Mouse (Mus musculus): ENCODE measurements around the gene Nr2f2.

- TF ChIP-seq CTCF (IDR thresholded peaks at IDR 0.05; ENCODE audit: low read depth, low read length) (no peak), POLR2A (IDR thresholded peaks at IDR 0.05; ENCODE audit: insufficient read depth, low read length) (no peak)
Measured at GRCm38 (mm10) chr7:70358020-70358847, 8.3 kb downstream of the Nr2f2 start.
